Mouse (Mus musculus): ENCODE data around the gene Adarb1. TPM values are rescaled to one million over a fixed set of nuclear protein-coding genes. Genes with fewer than 3 reads are reported as not detected.

Gene Adarb1
- polyA plus RNA-seq, 1 experiment = 3.3 TPM

GRCm38 (mm10) chr10:77383045-77383444 is 35.0 kb downstream of the Adarb1 start:
- H3K27me3 ChIP-seq (ENCODE audit: control insufficient read depth, insufficient read depth, insufficient read length) = no peaks in the 10 kb centered on the region
- no peak overlapping the region for H3ac ChIP-seq (ENCODE audit: control insufficient read depth, insufficient read length, low read depth)
- no peaks in the 10 kb centered on the region for H3K36me3 ChIP-seq (ENCODE audit: control insufficient read depth, insufficient read depth)
- no peak for TF ChIP-seq MYOD1 (IDR thresholded peaks at IDR 0.05; ENCODE audit: control insufficient read depth, insufficient read length, low read depth)
- TF ChIP-seq USF1 (IDR thresholded peaks at IDR 0.05; ENCODE audit: low read depth) = no peak
- no peak for TF ChIP-seq FOSL1 (IDR thresholded peaks at IDR 0.05; ENCODE audit: insufficient read depth, low read length, poor library complexity, severe bottlenecking)
- TF ChIP-seq MAX (IDR thresholded peaks at IDR 0.05) = no peak
- no peak for TF ChIP-seq CTCF (IDR thresholded peaks at IDR 0.05; ENCODE audit: control insufficient read depth, insufficient read depth, insufficient read length)
- no peak for TF ChIP-seq MYOG (IDR thresholded peaks at IDR 0.05; ENCODE audit: control insufficient read depth, extremely low read depth, insufficient read length)
- no peak for TF ChIP-seq CEBPB (IDR thresholded peaks at IDR 0.05; ENCODE audit: low read depth)
- no peak overlapping the region for H3K4me3 ChIP-seq (ENCODE audit: insufficient read depth, poor library complexity, severe bottlenecking)
- H3K79me2 ChIP-seq (ENCODE audit: control insufficient read depth, insufficient read depth) = no peaks in the 10 kb centered on the region
- no peaks in the 10 kb centered on the region for H3K79me3 ChIP-seq (ENCODE audit: low read depth)

- no peak overlapping the region for H3K4me3 ChIP-seq (ENCODE audit: insufficient read depth, poor library complexity, severe bottlenecking)
Observed at GRCm38 (mm10) chr10:77381191-77381590, 36.9 kb downstream of the Adarb1 start.

DNA sequence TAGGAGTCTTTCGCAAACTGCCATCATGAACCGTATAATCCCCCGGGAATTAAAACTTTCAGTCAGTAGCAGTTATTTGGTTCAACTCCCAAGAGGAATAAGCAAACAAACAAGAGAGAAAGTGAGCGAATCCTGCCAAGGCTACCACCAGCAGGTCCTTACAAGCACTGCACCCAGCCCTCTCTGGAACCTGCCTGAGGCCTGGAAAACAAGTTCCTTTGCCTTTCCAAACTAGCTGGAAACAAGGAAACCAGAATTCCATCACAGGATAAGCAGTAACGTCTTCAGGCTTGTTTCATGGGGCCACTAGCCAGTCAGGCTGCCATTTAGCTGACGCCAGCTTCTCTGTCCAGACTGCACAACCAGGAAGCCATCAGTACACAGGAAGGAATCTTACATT is 37.4 kb downstream of the Adarb1 start:
- no peak overlapping the region for H3ac ChIP-seq (ENCODE audit: control insufficient read depth, insufficient read length, low read depth)
- no peaks in the 10 kb centered on the region for H3K27me3 ChIP-seq (ENCODE audit: control insufficient read depth, insufficient read depth, insufficient read length)
- H3K4me3 ChIP-seq (ENCODE audit: insufficient read depth, poor library complexity, severe bottlenecking) = no peak overlapping the region
- no peaks in the 10 kb centered on the region for H3K79me2 ChIP-seq (ENCODE audit: control insufficient read depth, insufficient read depth)
- TF ChIP-seq MYOG (IDR thresholded peaks at IDR 0.05; ENCODE audit: control insufficient read depth, extremely low read depth, insufficient read length) = no peak
- peak; percentile 53 for TF ChIP-seq CEBPB (IDR thresholded peaks at IDR 0.05; ENCODE audit: low read depth)
- TF ChIP-seq FOSL1 (IDR thresholded peaks at IDR 0.05; ENCODE audit: insufficient read depth, low read length, poor library complexity, severe bottlenecking) = no peak
- TF ChIP-seq CTCF (IDR thresholded peaks at IDR 0.05; ENCODE audit: control insufficient read depth, insufficient read depth, insufficient read length) = no peak
- no peaks in the 10 kb centered on the region for H3K36me3 ChIP-seq (ENCODE audit: control insufficient read depth, insufficient read depth)
- H3K79me3 ChIP-seq (ENCODE audit: low read depth) = no peaks in the 10 kb centered on the region

More at GRCm38 (mm10) chr10:77381191-77381590, 36.9 kb downstream of the Adarb1 start:
- Histone ChIP-seq H3K79me2 (ENCODE audit: control insufficient read depth, insufficient read depth) (no peaks in the 10 kb centered on the region), H3ac (ENCODE audit: control insufficient read depth, insufficient read length, low read depth) (no peak overlapping the region), H3K79me3 (ENCODE audit: low read depth) (no peaks in the 10 kb centered on the region), H3K27me3 (ENCODE audit: control insufficient read depth, insufficient read depth, insufficient read length) (no peaks in the 10 kb centered on the region), H3K36me3 (ENCODE audit: control insufficient read depth, insufficient read depth) (no peaks in the 10 kb centered on the region)
- TF ChIP-seq FOSL1 (IDR thresholded peaks at IDR 0.05; ENCODE audit: insufficient read depth, low read length, poor library complexity, severe bottlenecking) = no peak
- TF ChIP-seq CTCF (IDR thresholded peaks at IDR 0.05; ENCODE audit: control insufficient read depth, insufficient read depth, insufficient read length) = no peak
- TF ChIP-seq MAX (IDR thresholded peaks at IDR 0.05) = no peak
- no peak for TF ChIP-seq MYOD1 (IDR thresholded peaks at IDR 0.05; ENCODE audit: control insufficient read depth, insufficient read length, low read depth)
- no peak for TF ChIP-seq MYOG (IDR thresholded peaks at IDR 0.05; ENCODE audit: control insufficient read depth, extremely low read depth, insufficient read length)
- no peak for TF ChIP-seq USF1 (IDR thresholded peaks at IDR 0.05; ENCODE audit: low read depth)
- no peak for TF ChIP-seq CEBPB (IDR thresholded peaks at IDR 0.05; ENCODE audit: low read depth)

- Histone ChIP-seq H3K79me2 (ENCODE audit: control insufficient read depth, insufficient read depth) (no peaks in the 10 kb centered on the region), H3K79me3 (ENCODE audit: low read depth) (no peaks in the 10 kb centered on the region), H3K27me3 (ENCODE audit: control insufficient read depth, insufficient read depth, insufficient read length) (no peaks in the 10 kb centered on the region), H3K4me3 (ENCODE audit: insufficient read depth, poor library complexity, severe bottlenecking) (no peak overlapping the region), H3ac (ENCODE audit: control insufficient read depth, insufficient read length, low read depth) (no peak overlapping the region), H3K36me3 (ENCODE audit: control insufficient read depth, insufficient read depth) (no peaks in the 10 kb centered on the region)
- TF ChIP-seq MYOG (IDR thresholded peaks at IDR 0.05; ENCODE audit: control insufficient read depth, extremely low read depth, insufficient read length) (no peak), MAX (IDR thresholded peaks at IDR 0.05) (peak; percentile 61), MYOD1 (IDR thresholded peaks at IDR 0.05; ENCODE audit: control insufficient read depth, insufficient read length, low read depth) (peak; percentile 14)
Observed at GRCm38 (mm10) chr10:77379199-77379598, 38.9 kb downstream of the Adarb1 start.

- TF ChIP-seq CTCF (IDR thresholded peaks at IDR 0.05; ENCODE audit: control insufficient read depth, insufficient read depth, insufficient read length) (no peak), MAX (IDR thresholded peaks at IDR 0.05) (no peak), CEBPB (IDR thresholded peaks at IDR 0.05; ENCODE audit: low read depth) (no peak), MYOG (IDR thresholded peaks at IDR 0.05; ENCODE audit: control insufficient read depth, extremely low read depth, insufficient read length) (no peak), MYOD1 (IDR thresholded peaks at IDR 0.05; ENCODE audit: control insufficient read depth, insufficient read length, low read depth) (no peak), FOSL1 (IDR thresholded peaks at IDR 0.05; ENCODE audit: insufficient read depth, low read length, poor library complexity, severe bottlenecking) (no peak), USF1 (IDR thresholded peaks at IDR 0.05; ENCODE audit: low read depth) (no peak)
- H3ac ChIP-seq (ENCODE audit: control insufficient read depth, insufficient read length, low read depth) = no peak overlapping the region
- no peaks in the 10 kb centered on the region for H3K27me3 ChIP-seq (ENCODE audit: control insufficient read depth, insufficient read depth, insufficient read length)
- no peaks in the 10 kb centered on the region for H3K79me2 ChIP-seq (ENCODE audit: control insufficient read depth, insufficient read depth)
- no peaks in the 10 kb centered on the region for H3K36me3 ChIP-seq (ENCODE audit: control insufficient read depth, insufficient read depth)
- no peaks in the 10 kb centered on the region for H3K79me3 ChIP-seq (ENCODE audit: low read depth)
- no peak overlapping the region for H3K4me3 ChIP-seq (ENCODE audit: insufficient read depth, poor library complexity, severe bottlenecking)
Observed at GRCm38 (mm10) chr10:77376056-77376455, 42.0 kb downstream of the Adarb1 start.

DNA sequence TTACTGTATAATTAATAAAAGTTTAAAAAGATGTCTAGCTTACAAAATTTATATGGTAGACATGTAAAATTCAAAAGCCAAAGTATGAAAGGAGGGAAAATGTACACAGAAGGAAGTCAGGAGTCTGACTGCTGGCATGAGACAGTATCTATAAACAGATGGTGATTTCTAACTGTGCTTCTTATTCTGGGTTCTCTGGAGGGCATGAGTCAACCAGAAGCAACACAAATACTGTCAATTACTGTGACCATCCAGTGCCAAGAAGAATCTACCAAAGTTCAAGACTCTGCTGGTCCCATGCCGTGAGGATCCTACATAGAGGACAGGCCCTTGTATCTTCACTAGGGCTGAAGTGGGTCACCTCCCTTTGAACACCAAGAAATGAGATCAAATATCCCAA is 43.1 kb downstream of the Adarb1 start:
- Histone ChIP-seq H3ac (ENCODE audit: control insufficient read depth, insufficient read length, low read depth) (no peak overlapping the region), H3K4me3 (ENCODE audit: insufficient read depth, poor library complexity, severe bottlenecking) (no peak overlapping the region), H3K79me3 (ENCODE audit: low read depth) (no peaks in the 10 kb centered on the region), H3K36me3 (ENCODE audit: control insufficient read depth, insufficient read depth) (no peaks in the 10 kb centered on the region), H3K27me3 (ENCODE audit: control insufficient read depth, insufficient read depth, insufficient read length) (no peaks in the 10 kb centered on the region), H3K79me2 (ENCODE audit: control insufficient read depth, insufficient read depth) (no peaks in the 10 kb centered on the region)
- TF ChIP-seq USF1 (IDR thresholded peaks at IDR 0.05; ENCODE audit: low read depth) (no peak), FOSL1 (IDR thresholded peaks at IDR 0.05; ENCODE audit: insufficient read depth, low read length, poor library complexity, severe bottlenecking) (no peak), MYOG (IDR thresholded peaks at IDR 0.05; ENCODE audit: control insufficient read depth, extremely low read depth, insufficient read length) (no peak), MAX (IDR thresholded peaks at IDR 0.05) (no peak), MYOD1 (IDR thresholded peaks at IDR 0.05; ENCODE audit: control insufficient read depth, insufficient read length, low read depth) (no peak), CEBPB (IDR thresholded peaks at IDR 0.05; ENCODE audit: low read depth) (no peak), CTCF (IDR thresholded peaks at IDR 0.05; ENCODE audit: control insufficient read depth, insufficient read depth, insufficient read length) (no peak)
